Mouse (Mus musculus) fat pad, adult 2 months (tissue): ENCODE data around the gene Rere.
A peak's percentile ranks its signal among the peaks of the same experiment; 100 is the strongest.
"Not testable (repeated sequence)": the region's sequence is repeated elsewhere in the genome, so short reads cannot be mapped to it uniquely, and the experiment has no call there.

Source experiments
- DNase-seq: peaks from one replicate; pipeline ENCODE4 v3.0.0-alpha.2; 2011; ENCODE audit warnings: low read depth, low spot score; ENCODE audit errors: extremely low read depth

Gene Rere

DNA sequence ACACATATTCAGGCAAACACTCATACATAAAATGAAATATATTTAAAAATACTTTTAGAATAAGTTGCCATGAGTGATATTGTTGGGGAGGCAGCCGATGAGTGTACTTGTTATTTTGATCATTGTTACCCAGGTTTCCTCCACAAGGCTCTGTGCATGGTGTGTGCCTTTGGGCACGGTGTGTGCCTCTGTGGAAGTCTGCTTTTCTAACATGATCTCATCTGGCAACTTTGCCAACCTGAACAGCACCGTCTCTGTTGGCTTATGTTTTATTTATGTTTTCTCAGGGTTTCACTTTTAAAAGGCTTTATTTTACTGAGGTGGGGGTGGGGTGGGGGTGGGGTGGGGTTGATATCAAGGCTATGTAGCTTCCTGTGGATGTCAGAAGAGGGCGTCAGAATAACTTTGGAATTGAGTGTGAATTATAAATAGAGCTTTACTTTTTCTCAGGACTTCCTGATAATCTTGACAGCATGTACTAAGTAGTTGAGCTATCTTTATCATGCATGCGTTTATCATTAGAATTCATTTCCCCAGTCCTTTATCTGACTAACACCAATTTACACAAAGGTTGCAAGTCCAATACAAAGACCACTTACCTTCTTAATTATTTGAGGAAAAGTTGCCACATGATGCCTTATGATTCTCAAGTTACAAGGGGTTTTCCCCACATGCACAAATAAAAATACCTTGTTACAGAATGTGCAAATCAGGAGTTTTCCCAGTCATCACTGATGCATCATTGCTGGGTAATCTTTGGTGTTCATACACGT, 177.8 kb downstream of the Rere start:
- no peak for DNase-seq

- DNase-seq, result no peak
These were observed 179.0 kb downstream of the Rere start for GRCm38 (mm10) chr4:150460451-150460850.

DNA sequence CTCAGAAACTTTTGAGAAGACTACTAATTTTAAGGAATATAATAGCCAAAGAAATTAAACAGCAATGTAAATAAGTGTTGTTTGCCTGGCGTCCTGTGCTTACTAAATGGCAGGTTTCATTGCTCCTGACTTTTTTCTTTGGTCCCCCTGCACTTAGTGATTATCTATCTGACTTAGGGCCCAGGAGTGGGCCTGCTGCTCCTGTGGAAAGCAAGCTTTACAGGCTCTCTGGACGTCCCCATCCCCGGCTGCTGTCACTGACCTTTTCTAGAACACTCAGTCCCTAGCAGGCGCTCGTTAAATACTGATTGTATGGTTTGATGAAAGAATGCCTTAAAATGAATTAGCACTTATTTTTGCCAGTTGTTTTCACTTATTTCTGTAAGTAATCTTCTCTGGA, 179.6 kb downstream of the Rere start:
- DNase-seq, result no peak

DNA sequence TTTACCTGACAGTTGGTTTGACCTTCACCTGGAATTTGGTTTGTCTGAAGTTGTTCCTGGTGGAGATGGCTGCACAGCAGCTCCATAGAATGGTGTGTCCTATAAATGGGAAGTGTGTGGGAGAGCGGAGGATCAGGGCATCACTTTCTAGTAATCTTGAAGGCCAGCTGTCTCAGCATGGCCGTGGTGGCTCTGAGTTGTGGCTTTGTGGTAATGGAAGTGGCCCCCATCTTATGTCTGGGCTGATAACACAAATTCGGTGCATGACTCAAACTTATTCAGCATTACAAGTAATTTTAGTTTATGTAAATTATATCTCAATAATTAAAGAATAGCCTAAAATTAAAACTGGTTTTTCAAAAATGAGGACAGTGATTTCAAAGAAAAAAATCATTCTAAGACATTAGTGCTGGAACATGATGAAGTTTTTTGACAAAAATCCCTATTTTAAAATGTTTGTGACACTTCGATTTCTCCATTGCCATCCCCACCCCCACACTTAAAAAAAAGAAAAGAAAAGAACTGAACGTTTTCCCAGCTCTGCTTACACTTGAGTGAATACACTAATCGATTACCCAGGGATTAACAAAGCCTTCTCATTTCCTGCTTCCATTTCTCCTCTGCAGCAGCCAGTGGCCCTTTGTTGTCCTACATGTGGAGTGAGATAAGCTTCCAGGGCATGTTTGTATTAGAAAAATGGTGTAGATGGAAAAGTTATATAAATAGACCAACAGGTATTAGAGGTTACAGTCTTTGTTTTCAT, 180.2 kb downstream of the Rere start:
- DNase-seq, result no peak

DNA sequence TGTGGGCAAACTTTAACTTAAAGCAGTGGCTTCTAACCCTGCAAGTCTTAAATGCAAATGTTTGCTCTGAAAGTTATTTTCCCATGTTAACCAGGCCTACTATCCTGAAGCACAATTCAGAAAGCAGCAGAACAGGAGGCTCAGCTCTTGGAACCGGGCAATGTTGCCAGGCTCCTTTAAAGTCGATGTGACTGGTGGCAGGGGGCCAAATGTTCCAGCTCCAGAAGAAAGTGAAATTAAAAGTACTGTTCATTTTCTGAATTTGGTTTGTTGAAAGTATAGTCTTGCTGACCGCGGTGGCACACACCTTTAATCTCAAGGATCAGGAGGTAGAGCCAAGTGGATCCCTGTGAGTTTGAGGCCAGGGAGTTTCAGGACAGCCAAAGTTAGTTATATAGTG, 180.9 kb downstream of the Rere start:
- DNase-seq, result no peak

GRCm38 (mm10) chr4:150465759-150466158, 184.3 kb downstream of the Rere start:
- no peak for DNase-seq

DNA sequence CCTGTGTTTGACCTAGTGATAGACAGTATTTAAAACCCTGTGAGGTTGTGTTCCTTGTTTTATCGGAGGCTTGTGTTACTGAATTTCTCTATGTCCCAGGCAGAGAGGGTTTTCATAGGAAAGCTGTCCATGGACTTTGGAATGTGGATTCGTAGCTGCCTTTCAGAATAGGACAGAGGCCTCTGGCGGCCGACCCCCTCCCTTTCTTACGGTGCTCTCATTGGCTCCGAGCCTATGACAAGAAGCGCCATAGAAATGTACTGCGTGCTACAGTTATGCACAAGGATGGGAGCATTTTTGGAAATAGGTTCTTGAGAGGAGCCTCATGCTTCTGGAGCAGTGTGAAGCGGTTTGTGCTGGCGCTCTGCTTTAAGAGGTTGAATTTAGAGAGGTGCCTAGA, 187.8 kb downstream of the Rere start:
- no peak for DNase-seq

DNA sequence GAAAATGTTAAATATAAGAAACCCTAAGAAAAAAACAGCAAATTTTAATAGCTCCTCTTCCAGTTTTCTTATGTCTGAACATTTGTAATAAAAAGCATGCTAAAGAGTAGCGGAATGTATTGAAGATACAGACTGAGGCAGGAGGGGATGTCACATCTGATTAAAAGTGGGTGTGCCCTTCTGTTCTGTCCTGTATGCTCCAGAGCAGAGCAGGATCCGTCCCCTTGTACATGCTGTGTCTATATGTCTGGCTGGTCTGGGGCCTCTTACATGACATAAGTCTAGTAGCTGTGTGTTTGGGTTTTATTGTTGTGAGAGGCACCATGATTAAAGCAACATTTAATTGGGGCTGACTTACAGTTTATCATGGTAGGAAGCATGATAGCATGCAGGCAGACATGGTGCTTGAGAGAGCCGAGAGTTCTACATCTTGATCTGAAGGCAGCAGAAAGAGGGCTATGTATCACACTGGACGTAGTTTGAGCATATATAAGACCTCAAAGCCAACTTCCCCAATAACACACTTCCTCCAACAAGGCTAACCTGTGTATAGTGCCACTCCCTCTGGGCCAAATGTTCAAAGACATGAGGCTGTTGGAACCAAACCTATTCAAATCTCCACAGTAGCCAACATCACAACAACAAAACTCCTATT, 189.4 kb downstream of the Rere start:
- no peak for DNase-seq

- no peak for DNase-seq
These were observed 191.4 kb downstream of the Rere start for GRCm38 (mm10) chr4:150472751-150473436.

- no peak for DNase-seq
These were observed 192.1 kb downstream of the Rere start for GRCm38 (mm10) chr4:150473437-150474070.

- no peak for DNase-seq
These were observed 192.6 kb downstream of the Rere start for GRCm38 (mm10) chr4:150474086-150474485.

GRCm38 (mm10) chr4:150476258-150476657, 194.8 kb downstream of the Rere start:
- no peak for DNase-seq

- DNase-seq, result no peak
These were observed 196.6 kb downstream of the Rere start for GRCm38 (mm10) chr4:150478006-150478405.

GRCm38 (mm10) chr4:150483081-150483480, 201.6 kb downstream of the Rere start:
- not testable (repeated sequence) for DNase-seq

DNA sequence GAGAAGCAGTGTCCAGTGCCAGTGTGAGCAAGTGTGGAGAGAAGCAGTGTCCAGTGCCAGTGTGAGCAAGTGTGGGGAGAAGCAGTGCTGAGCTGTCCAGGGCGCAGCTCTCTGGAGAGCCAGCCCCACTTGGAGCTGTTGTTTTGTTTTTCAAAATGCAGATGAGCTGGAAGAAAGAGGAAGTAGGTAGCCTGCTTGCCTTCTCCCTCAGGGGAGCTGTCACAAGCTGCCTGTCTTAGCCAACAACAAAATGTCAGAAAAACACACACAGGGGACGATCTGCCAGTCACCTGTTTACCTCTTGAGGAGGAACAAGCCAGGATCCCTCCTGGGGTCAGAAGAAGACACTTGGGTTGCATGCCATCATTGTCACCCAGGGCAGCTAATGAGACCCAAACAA, 204.7 kb downstream of the Rere start:
- DNase-seq, result no peak

DNA sequence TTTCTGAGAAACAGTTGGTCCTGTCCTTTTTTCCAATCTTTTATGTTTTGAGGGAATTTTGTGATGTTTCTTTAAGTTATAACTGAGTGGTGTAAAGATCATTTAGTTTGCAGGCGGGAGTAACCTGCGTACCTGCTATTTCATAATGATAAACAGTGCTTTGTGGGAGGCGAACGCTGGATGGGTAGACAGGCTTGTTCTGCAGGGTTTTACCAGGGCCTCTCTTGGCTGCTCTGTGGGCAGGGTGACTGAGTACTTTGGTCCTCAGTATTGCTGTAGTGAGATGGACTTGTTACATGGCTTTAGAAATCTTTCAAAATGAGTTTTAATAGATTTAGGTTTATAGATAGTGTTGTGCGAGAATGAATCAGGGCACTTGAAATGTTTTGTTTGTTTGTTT, 205.7 kb downstream of the Rere start:
- peak; percentile 62 for DNase-seq

DNA sequence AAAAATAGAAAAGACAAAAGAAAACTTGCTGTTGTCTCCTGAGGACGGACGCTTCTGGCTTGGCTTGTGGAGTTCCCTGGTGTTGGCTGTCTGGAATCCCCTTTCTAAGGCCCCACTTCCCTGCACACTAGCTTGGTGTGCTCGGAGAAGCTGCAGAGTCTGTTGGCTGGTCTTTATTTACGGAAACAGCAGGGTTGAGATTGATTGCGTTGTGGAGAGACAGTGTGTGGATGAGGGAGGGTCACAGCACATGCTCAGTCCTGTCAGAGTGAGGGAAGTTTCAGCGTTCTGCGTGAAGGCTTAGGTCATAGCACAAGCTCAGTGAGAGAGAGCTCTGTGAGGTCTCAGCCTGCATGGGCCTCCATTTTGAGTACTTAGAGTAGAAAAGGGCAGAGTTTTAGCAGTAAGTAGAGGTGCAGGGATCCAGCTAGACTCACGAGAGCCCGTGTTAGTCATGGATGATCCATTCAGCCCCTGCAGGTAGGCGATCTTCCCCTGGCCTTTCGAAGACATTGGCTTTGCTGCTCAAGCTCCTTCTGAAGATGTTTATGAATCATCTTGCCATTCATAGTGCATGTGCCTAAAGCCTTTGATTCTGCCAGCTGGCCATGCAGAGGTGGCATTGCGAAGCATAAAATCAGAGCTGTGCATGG, 206.8 kb downstream of the Rere start:
- no peak for DNase-seq

GRCm38 (mm10) chr4:150488767-150489166, 207.3 kb downstream of the Rere start:
- DNase-seq, result no peak

- no peak for DNase-seq
These were observed 208.6 kb downstream of the Rere start for GRCm38 (mm10) chr4:150490050-150490449.

GRCm38 (mm10) chr4:150491710-150492109, 210.3 kb downstream of the Rere start:
- DNase-seq, result no peak
